Mouse (Mus musculus) liver, postnatal 0 days (tissue): ENCODE measurements around the gene Supt3. TPM values are rescaled to one million over a fixed set of nuclear protein-coding genes. Genes with fewer than 3 reads are reported as not detected.

ENCODE experiments used
- ATAC-seq: fragments of 200-750 bp; cut with Nextera tagmentation; 2 replicates; pipeline ENCODE4 v1.8.0; 2017; ENCODE audit warnings: mild to moderate bottlenecking, moderate library complexity
- DNase-seq: peaks from one replicate; pipeline ENCODE4 v3.0.0-alpha.2; 2016
- H3K27ac ChIP-seq: fragments of 300-500 bp; sonication (generic); 2 replicates; pipeline ENCODE4 v1.5.1; 2014; ENCODE audit warnings: antibody characterized with exemption, moderate library complexity, mild to moderate bottlenecking, low read depth
- H3K27me3 ChIP-seq: fragments of 300-500 bp; sonication (generic); 2 replicates; pipeline ENCODE4 v1.6.1; 2014; ENCODE audit warnings: low read length, control low read depth, mixed read lengths; ENCODE audit not compliant: insufficient read depth
- H3K36me3 ChIP-seq: fragments of 300-500 bp; sonication (generic); replicated peaks from 2 replicates; pipeline ENCODE4 v1.6.1; 2014; ENCODE audit warnings: mild to moderate bottlenecking, control low read depth, low read length, moderate library complexity, mixed read lengths; ENCODE audit not compliant: insufficient read depth
- H3K4me1 ChIP-seq: fragments of 300-500 bp; sonication (generic); 2 replicates; pipeline ENCODE4 v1.6.1; 2014; ENCODE audit warnings: antibody characterized with exemption, mild to moderate bottlenecking, control low read depth; ENCODE audit not compliant: insufficient read depth
- H3K4me2 ChIP-seq: fragments of 300-500 bp; sonication (generic); 2 replicates; pipeline ENCODE4 v1.6.1; 2014; ENCODE audit warnings: low read depth, mild to moderate bottlenecking, low read length, moderate library complexity, mixed read lengths
- H3K4me3 ChIP-seq: fragments of 300-500 bp; sonication (generic); 2 replicates; pipeline ENCODE4 v1.5.1; 2014; ENCODE audit warnings: low read depth, low read length
- H3K9ac ChIP-seq: fragments of 300-500 bp; sonication (generic); replicated peaks from 2 replicates; pipeline ENCODE4 v1.6.1; 2014; ENCODE audit warnings: mild to moderate bottlenecking, moderate library complexity
- H3K9me3 ChIP-seq: fragments of 300-500 bp; sonication (generic); 2 replicates; pipeline ENCODE4 v1.6.1; 2016; ENCODE audit warnings: mild to moderate bottlenecking, control low read depth, low read length, mixed read lengths
- CTCF ChIP-seq: sonication (generic); IDR thresholded peaks from 2 replicates; pipeline ENCODE4 v1.5.1; 2016; ENCODE audit warnings: antibody characterized with exemption, low read depth
- EP300 ChIP-seq: IDR thresholded peaks from 2 replicates; pipeline ENCODE4 v1.6.1; 2016; ENCODE audit warnings: antibody characterized with exemption, low read depth, mild to moderate bottlenecking
- WGBS: fragments of 180-500 bp; shearing (Covaris S2); extraction: QIAGEN DNeasy Blood & Tissue Kit; methylation state at CpG from one replicate; pipeline ENCODE4 v1.1.7; 2014; ENCODE audit not compliant: insufficient replicate concordance; 5-methylcytosine and 5-hydroxymethylcytosine counted together
- polyA plus RNA-seq: library from polyadenylated mRNA; unstranded; fragments of >200 nt; fragmentation: Nextera tagmentation; extraction: Ambion mirVana; gene quantifications from 2 replicates; pipeline ENCODE4 v1.2.1, GENCODE M21; 2015

Supt3 gene
- polyA plus RNA-seq, 1 experiment from 2014 or later, result 5.0 TPM

DNA sequence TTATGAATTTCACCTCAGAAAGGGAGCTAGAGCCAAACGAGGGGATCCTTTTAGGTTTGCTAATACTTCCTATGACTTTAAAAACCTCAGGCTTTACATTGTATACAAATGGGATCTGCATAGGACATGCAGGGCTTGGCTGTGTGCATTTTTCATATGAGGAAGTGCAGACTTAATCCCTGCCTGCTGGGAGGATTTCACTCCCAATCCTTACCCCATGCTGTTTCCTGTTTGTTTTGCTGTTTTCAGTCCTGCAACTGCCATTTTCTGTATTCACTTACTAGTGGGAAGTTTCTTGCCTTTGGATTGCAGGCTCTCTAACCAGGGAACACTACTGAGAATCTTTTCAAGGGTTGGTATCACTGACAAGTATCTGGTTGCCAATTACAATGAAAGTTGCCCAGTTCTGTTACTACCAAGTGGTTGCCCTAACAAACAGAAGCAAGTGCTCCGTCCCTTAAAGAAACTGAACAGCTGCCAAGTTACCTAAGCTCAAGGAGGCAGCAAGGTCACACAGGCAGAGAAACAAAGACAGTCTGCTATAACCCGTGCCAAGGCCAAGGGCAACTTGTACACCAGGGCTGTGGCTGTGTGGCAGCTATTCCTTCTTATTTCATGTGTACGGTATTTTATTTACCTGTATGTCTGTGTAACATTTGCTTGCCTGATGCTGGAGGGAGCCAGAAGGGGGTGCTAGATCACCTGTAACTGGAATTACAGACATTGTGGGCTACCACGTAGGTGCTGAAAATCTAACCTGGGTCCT, 12.2 kb downstream of the Supt3 start:
- Histone ChIP-seq H3K27me3 (no peaks in the 10 kb centered on the region), H3K4me2 (no peak overlapping the region), H3K4me3 (no peak overlapping the region), H3K9me3 (no peaks in the 10 kb centered on the region), H3K36me3 (no peaks in the 10 kb centered on the region), H3K9ac (no peak overlapping the region), H3K27ac (no peak overlapping the region), H3K4me1 (no peaks in the 10 kb centered on the region)
- ATAC-seq (no peak), DNase-seq (no peak)
- TF ChIP-seq EP300, result no peak
- TF ChIP-seq CTCF, result peak; percentile 41
- 76% methylated on average over 5 of the region's 5 CpGs for WGBS

DNA sequence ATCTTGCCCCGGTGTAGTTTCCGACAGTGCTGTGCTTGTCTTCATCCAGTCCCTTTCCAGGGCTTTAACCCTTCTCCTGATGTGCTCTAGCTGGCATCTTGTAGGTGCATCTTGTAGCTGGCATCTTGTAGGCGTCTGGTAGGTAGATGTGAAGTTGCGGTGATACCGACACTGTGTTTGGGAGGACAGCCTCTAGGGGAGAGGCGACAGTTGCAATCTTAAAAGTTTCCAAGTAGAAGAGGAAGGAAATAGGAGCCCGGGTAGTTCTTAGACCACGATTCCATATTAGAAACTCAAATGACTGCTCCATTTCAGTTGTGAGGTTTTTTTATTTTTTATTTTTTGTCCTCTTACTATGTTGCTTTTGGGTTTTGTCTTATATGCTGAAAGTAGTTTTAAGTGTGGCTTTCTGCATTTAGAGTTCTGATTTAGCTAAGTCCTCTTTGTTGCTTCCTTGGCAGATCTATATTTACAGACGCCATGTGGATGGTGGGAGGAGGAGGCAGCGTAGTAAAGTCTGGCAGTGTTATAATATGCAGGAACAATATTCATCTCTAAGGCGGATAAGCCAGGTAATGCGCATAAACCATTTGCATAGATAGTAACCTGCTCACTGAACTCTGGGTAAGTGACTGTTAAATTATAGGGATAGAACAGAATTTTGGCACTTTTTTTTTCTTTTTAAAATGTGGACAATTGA, 15.4 kb downstream of the Supt3 start:
- H3K27me3 ChIP-seq, result no peaks in the 10 kb centered on the region
- H3K4me2 ChIP-seq, result peak overlapping the region; percentile 27; the same call in 1 of the 2 replicates
- 60% methylated on average over 12 of the region's 12 CpGs for WGBS
- no peak overlapping the region for H3K9ac ChIP-seq
- ATAC-seq, result no peak
- no peak for TF ChIP-seq EP300
- no peak for TF ChIP-seq CTCF
- H3K9me3 ChIP-seq, result no peaks in the 10 kb centered on the region
- no peak overlapping the region for H3K27ac ChIP-seq
- no peaks in the 10 kb centered on the region for H3K4me1 ChIP-seq
- H3K36me3 ChIP-seq, result no peaks in the 10 kb centered on the region
- DNase-seq, result no peak
- no peak overlapping the region for H3K4me3 ChIP-seq

GRCm38 (mm10) chr17:44797331-44797730, 20.4 kb downstream of the Supt3 start:
- ATAC-seq (no peak), DNase-seq (no peak)
- Histone ChIP-seq H3K27me3 (no peaks in the 10 kb centered on the region), H3K36me3 (no peaks in the 10 kb centered on the region), H3K9me3 (no peaks in the 10 kb centered on the region), H3K27ac (no peak overlapping the region), H3K9ac (no peak overlapping the region), H3K4me2 (no peak overlapping the region), H3K4me1 (no peaks in the 10 kb centered on the region), H3K4me3 (no peak overlapping the region)
- WGBS, result 43% methylated on average over 3 of the region's 3 CpGs
- TF ChIP-seq CTCF (no peak), EP300 (no peak)

- no peak overlapping the region for H3K9ac ChIP-seq
- peaks cover 2% of the 10 kb centered on the region; the same call in 1 of the 2 replicates for H3K4me1 ChIP-seq
- ATAC-seq (no peak), DNase-seq (no peak)
- TF ChIP-seq EP300, result no peak
- TF ChIP-seq CTCF, result no peak
- no peak overlapping the region for H3K4me2 ChIP-seq
- no peaks in the 10 kb centered on the region for H3K36me3 ChIP-seq
- H3K27ac ChIP-seq, result no peak overlapping the region
- WGBS, result 60% methylated on average over 1 of the region's 1 CpGs
- no peaks in the 10 kb centered on the region for H3K9me3 ChIP-seq
- no peaks in the 10 kb centered on the region for H3K27me3 ChIP-seq
- H3K4me3 ChIP-seq, result no peak overlapping the region
Observed at GRCm38 (mm10) chr17:44807031-44807430, 30.1 kb downstream of the Supt3 start.

DNA sequence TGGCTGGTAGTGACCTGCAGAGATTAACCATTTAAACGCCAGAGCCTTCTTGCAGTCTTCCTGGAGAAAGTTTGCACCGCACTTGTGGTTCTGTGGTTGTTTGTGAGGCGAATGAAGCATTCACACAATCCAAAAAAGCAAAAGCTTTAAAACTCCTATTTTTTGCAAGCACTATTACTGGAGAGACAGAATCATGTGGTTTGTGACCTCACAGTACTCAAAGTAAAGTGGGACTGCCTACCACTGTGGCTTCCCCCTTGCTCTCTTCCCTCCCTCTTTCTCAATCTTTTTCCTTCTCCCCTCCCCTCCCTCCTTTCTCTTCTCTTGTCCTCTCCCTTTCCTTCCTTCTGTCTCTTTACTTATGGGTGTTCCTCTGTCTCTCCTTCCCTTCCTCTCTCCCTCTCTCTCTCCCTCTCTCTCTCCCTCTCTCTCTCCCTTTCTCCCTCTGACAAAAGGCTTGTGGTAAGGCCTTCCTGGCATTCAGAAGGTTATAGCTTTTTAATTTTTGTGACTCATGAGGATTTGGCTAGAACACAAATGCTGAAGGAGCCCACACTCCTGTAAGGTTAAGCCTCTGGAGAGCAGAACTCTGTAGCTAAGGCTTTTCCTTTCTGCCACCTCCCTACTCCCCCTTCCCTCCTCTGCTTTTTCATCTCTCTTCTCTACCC, 37.7 kb downstream of the Supt3 start, which contains the start of gene Runx2:
Gene Runx2, minus strand, starts transcription at position 290 of the 668 bp plus-strand sequence.
- no peak for TF ChIP-seq EP300
- TF ChIP-seq CTCF, result no peak
- no peak for ATAC-seq
- Histone ChIP-seq H3K27ac (0 out of 2 replicates have a peak within 1 kb of the TSS, but pooled peaks have one; percentile 3), H3K4me3 (peak within 1 kb of the TSS; percentile 2), H3K9ac (no peak within 1 kb of the TSS), H3K27me3 (no peaks in the 10 kb centered on the region), H3K4me2 (peak within 1 kb of the TSS; percentile 26), H3K36me3 (no peaks in the 10 kb centered on the region), H3K9me3 (no peaks in the 10 kb centered on the region), H3K4me1 (no peaks in the 10 kb centered on the region)
- DNase-seq, result no peak
- 32% methylated on average over 3 of the region's 3 CpGs for WGBS

DNA sequence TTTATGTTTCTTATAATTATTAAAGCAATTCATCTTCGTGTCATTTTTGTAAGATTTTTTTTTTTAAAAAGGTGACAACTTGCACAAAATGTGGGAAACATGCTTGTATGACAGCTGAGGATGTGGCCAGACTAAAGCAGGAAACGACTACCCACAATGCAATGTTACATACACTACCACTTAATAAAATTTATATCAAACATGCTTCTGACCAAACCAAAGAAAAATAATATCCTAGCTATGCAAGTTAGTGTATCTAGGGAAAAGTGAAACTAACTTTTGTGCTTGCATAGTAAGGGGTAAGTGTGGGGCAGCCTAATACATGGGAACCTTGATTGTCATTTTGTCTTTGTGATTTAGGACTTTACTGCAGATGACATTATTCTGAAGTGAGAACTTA, 41.9 kb downstream of the Supt3 start:
- 46% methylated on average over 2 of the region's 2 CpGs for WGBS
- no peak overlapping the region for H3K4me3 ChIP-seq
- ATAC-seq, result no peak

More for the DNA sequence above, 41.9 kb downstream of the Supt3 start:
- no peaks in the 10 kb centered on the region for H3K27me3 ChIP-seq
- no peaks in the 10 kb centered on the region for H3K9me3 ChIP-seq
- TF ChIP-seq CTCF (no peak), EP300 (no peak)
- H3K36me3 ChIP-seq, result no peaks in the 10 kb centered on the region
- H3K4me1 ChIP-seq, result no peaks in the 10 kb centered on the region
- H3K9ac ChIP-seq, result no peak overlapping the region
- DNase-seq, result no peak
- H3K4me2 ChIP-seq, result no peak overlapping the region
- H3K27ac ChIP-seq, result no peak overlapping the region
